Mouse (Mus musculus) E14TG2a.4 (cell line): ENCODE data around the gene Atp8b2.
A peak's percentile ranks its signal among the peaks of the same experiment; 100 is the strongest.

Experiments
- H3K27me3 ChIP-seq: 2 replicates; pipeline ENCODE4 v1.6.1; 2014; ENCODE audit warnings: low read length, control low read depth; ENCODE audit not compliant: insufficient read depth
- H3K36me3 ChIP-seq: 2 replicates; pipeline ENCODE4 v1.6.1; 2014; ENCODE audit warnings: low read length, control low read depth; ENCODE audit not compliant: insufficient read depth
- H3K4me1 ChIP-seq: replicated peaks from 2 replicates; pipeline ENCODE4 v1.6.1; 2014; ENCODE audit warnings: low read depth, low read length, control low read depth
- H3K4me3 ChIP-seq: replicated peaks from 2 replicates; pipeline ENCODE4 v1.5.1; 2014; ENCODE audit warnings: mild to moderate bottlenecking, low read length
- H3K9me3 ChIP-seq: 2 replicates; pipeline ENCODE4 v1.6.1; 2014; ENCODE audit warnings: low read length, control low read depth
- CTCF ChIP-seq: conservative IDR thresholded peaks from 2 replicates; pipeline ENCODE4 v1.5.1; 2014; ENCODE audit warnings: low read length
- NANOG ChIP-seq: IDR thresholded peaks from 2 replicates; pipeline ENCODE4 v1.6.1; 2014; ENCODE audit warnings: borderline replicate concordance, low read length, mixed read lengths
- POU5F1 ChIP-seq: IDR thresholded peaks from 2 replicates; pipeline ENCODE4 v1.6.1; 2014; ENCODE audit warnings: low read length, borderline replicate concordance

The Atp8b2 gene

GRCm38 (mm10) chr3:89963221-89963763 lies at the start of gene Atp8b2:
TSS of gene Atp8b2 (minus strand) at chr3:89963508.
- H3K9me3 ChIP-seq = no peaks in the 10 kb centered on the region
- TF ChIP-seq NANOG = no peak
- TF ChIP-seq CTCF = no peak
- TF ChIP-seq POU5F1 = no peak

GRCm38 (mm10) chr3:90010291-90010690 lies 47.0 kb upstream of the Atp8b2 start:
- no peak for TF ChIP-seq POU5F1
- no peak for TF ChIP-seq CTCF
- TF ChIP-seq NANOG = no peak
- Histone ChIP-seq H3K4me3 (no peak overlapping the region), H3K27me3 (no peaks in the 10 kb centered on the region), H3K36me3 (peaks cover 100% of the 10 kb centered on the region), H3K9me3 (no peaks in the 10 kb centered on the region), H3K4me1 (no peaks in the 10 kb centered on the region)

More at GRCm38 (mm10) chr3:89963221-89963763, at the start of gene Atp8b2:
- Histone ChIP-seq H3K4me3 (peak within 1 kb of the TSS; percentile 90), H3K27me3 (peaks cover 24% of the 10 kb centered on the region), H3K4me1 (peaks cover 75% of the 10 kb centered on the region), H3K36me3 (peaks cover 25% of the 10 kb centered on the region)

GRCm38 (mm10) chr3:90004091-90004796 lies 40.9 kb upstream of the Atp8b2 start:
- Histone ChIP-seq H3K9me3 (no peaks in the 10 kb centered on the region), H3K4me1 (peaks cover 8% of the 10 kb centered on the region), H3K36me3 (peaks cover 98% of the 10 kb centered on the region), H3K4me3 (no peak overlapping the region), H3K27me3 (no peaks in the 10 kb centered on the region)
- TF ChIP-seq CTCF (no peak), NANOG (no peak), POU5F1 (no peak)

- H3K4me3 ChIP-seq = no peak overlapping the region
- H3K4me1 ChIP-seq = peaks cover 28% of the 10 kb centered on the region
- no peaks in the 10 kb centered on the region for H3K9me3 ChIP-seq
- peaks cover 79% of the 10 kb centered on the region for H3K36me3 ChIP-seq
- TF ChIP-seq CTCF (no peak), NANOG (no peak), POU5F1 (no peak)
- no peaks in the 10 kb centered on the region for H3K27me3 ChIP-seq
These were observed 36.5 kb upstream of the Atp8b2 start for GRCm38 (mm10) chr3:89999830-90000229.

- peaks cover 80% of the 10 kb centered on the region for H3K36me3 ChIP-seq
- TF ChIP-seq POU5F1 (no peak), NANOG (no peak), CTCF (no peak)
- H3K4me3 ChIP-seq = peak overlapping the region; percentile 95
- H3K4me1 ChIP-seq = peaks cover 28% of the 10 kb centered on the region
- no peaks in the 10 kb centered on the region for H3K27me3 ChIP-seq
- no peaks in the 10 kb centered on the region for H3K9me3 ChIP-seq
These were observed 35.8 kb upstream of the Atp8b2 start for GRCm38 (mm10) chr3:89999090-89999489.

GRCm38 (mm10) chr3:89998612-89999054 lies 35.3 kb upstream of the Atp8b2 start, which contains the start of gene Hax1:
TSS of gene Hax1 (minus strand) at chr3:89998780.
- Histone ChIP-seq H3K9me3 (no peaks in the 10 kb centered on the region), H3K4me1 (peaks cover 28% of the 10 kb centered on the region), H3K27me3 (no peaks in the 10 kb centered on the region), H3K4me3 (peak within 1 kb of the TSS; percentile 95), H3K36me3 (peaks cover 80% of the 10 kb centered on the region)
- no peak for TF ChIP-seq NANOG
- no peak for TF ChIP-seq CTCF
- TF ChIP-seq POU5F1 = no peak

- H3K27me3 ChIP-seq = no peaks in the 10 kb centered on the region
- no peaks in the 10 kb centered on the region for H3K9me3 ChIP-seq
- peak overlapping the region; percentile 95 for H3K4me3 ChIP-seq
- TF ChIP-seq NANOG (peak; percentile 74), POU5F1 (no peak)
- H3K36me3 ChIP-seq = peaks cover 77% of the 10 kb centered on the region
- peaks cover 28% of the 10 kb centered on the region for H3K4me1 ChIP-seq
These were observed 34.6 kb upstream of the Atp8b2 start for GRCm38 (mm10) chr3:89997791-89998495.

GRCm38 (mm10) chr3:89994807-89995515 lies 31.7 kb upstream of the Atp8b2 start:
- H3K36me3 ChIP-seq = peaks cover 49% of the 10 kb centered on the region
- peaks cover 27% of the 10 kb centered on the region for H3K4me1 ChIP-seq
- H3K27me3 ChIP-seq = no peaks in the 10 kb centered on the region
- no peak overlapping the region for H3K4me3 ChIP-seq
- TF ChIP-seq POU5F1 (no peak), CTCF (no peak; the same call in 1 of the 2 replicates), NANOG (no peak)
- H3K9me3 ChIP-seq = no peaks in the 10 kb centered on the region
